Mouse (Mus musculus): Measurements from ENCODE around the gene Hist1h3f.
"Not testable (repeated sequence)": the region's sequence is repeated elsewhere in the genome, so short reads cannot be mapped to it uniquely, and the experiment has no call there.

Hist1h3f gene

GRCm38 (mm10) chr13:23561883-23562659 is 18.2 kb downstream of the Hist1h3f start, which contains the start of gene Hist1h3e:
TSS of gene Hist1h3e (minus strand) at chr13:23562369.
- DNase-seq (ENCODE audit: low spot score in 2 of 2) = peak; percentile 89 to 90

- DNase-seq (ENCODE audit: low spot score in 2 of 2) = peak in 1 of 2 experiments; percentile 26
These were observed 19.0 kb downstream of the Hist1h3f start for GRCm38 (mm10) chr13:23562699-23563462.

- no peak for DNase-seq (ENCODE audit: low spot score in 2 of 2)
These were observed 20.6 kb downstream of the Hist1h3f start for GRCm38 (mm10) chr13:23564482-23564881.

GRCm38 (mm10) chr13:23570261-23571021 is 26.6 kb downstream of the Hist1h3f start:
- not testable (repeated sequence) for DNase-seq (ENCODE audit: low spot score in 2 of 2)

GRCm38 (mm10) chr13:23571022-23571503 is 27.2 kb downstream of the Hist1h3f start, which contains the start of the genes Hist1h2ae and Hist1h2bg:
TSS of gene Hist1h2ae (minus strand) at chr13:23571220.
TSS of gene Hist1h2bg (plus strand) at chr13:23571396.
- peak; percentile 76 to 78 for DNase-seq (ENCODE audit: low spot score in 2 of 2)

- DNase-seq (ENCODE audit: low spot score in 2 of 2) = not testable (repeated sequence)
These were observed 27.8 kb downstream of the Hist1h3f start for GRCm38 (mm10) chr13:23571504-23572217.

GRCm38 (mm10) chr13:23572218-23573033 is 28.6 kb downstream of the Hist1h3f start:
- no peak for DNase-seq (ENCODE audit: low spot score in 2 of 2)

- not testable (repeated sequence) for DNase-seq (ENCODE audit: low spot score in 2 of 2)
These were observed 29.4 kb downstream of the Hist1h3f start for GRCm38 (mm10) chr13:23573034-23573897.

GRCm38 (mm10) chr13:23573898-23574524 is 30.2 kb downstream of the Hist1h3f start, which contains the start of the genes Hist1h2bf and Hist1h2ad:
TSS of gene Hist1h2bf (minus strand) at chr13:23574196.
TSS of gene Hist1h2ad (plus strand) at chr13:23574381.
- DNase-seq (ENCODE audit: low spot score in 2 of 2) = peak; percentile 88 to 93

GRCm38 (mm10) chr13:23574546-23575170 is 30.8 kb downstream of the Hist1h3f start:
- not testable (repeated sequence) for DNase-seq (ENCODE audit: low spot score in 2 of 2)

- DNase-seq (ENCODE audit: low spot score in 2 of 2) = peak in 1 of 2 experiments; percentile 60
These were observed 31.5 kb downstream of the Hist1h3f start, which contains the start of gene Hist1h3d for GRCm38 (mm10) chr13:23575271-23575851. TSS of gene Hist1h3d (plus strand) at chr13:23575763.

- DNase-seq (ENCODE audit: low spot score in 2 of 2) = not testable (repeated sequence)
These were observed 32.0 kb downstream of the Hist1h3f start for GRCm38 (mm10) chr13:23575864-23576313.

GRCm38 (mm10) chr13:23576351-23576881 is 32.6 kb downstream of the Hist1h3f start:
- no peak for DNase-seq (ENCODE audit: low spot score in 2 of 2)

GRCm38 (mm10) chr13:23576906-23577639 is 33.2 kb downstream of the Hist1h3f start:
- no peak for DNase-seq (ENCODE audit: low spot score in 2 of 2)

- no peak for DNase-seq (ENCODE audit: low spot score in 2 of 2)
These were observed 34.0 kb downstream of the Hist1h3f start for GRCm38 (mm10) chr13:23577835-23578234.

All from thymus, postnatal 10 days (tissue).